In genomic region chr4:141654509-141654908, GRCm38 (mm10) we compare ENCODE assay signal across 23 mouse cellular contexts. TPM values are rescaled to one million over a fixed set of nuclear protein-coding genes. Genes with fewer than 3 reads are reported as not detected.
DNase-seq lines count a peak whose midpoint lies in the region; ATAC-seq lines count a peak whose summit lies in the region.
"Had no signal": no experiment of that assay in that cellular context is flagged by ENCODE, and none has a peak within 500 bp of the region (broad histone marks: within the 10 kb centered on the region; RNA-seq: fewer than 3 reads in every experiment).

No protein-coding gene starts in this region.

- intact Hi-C loops in heart, postnatal 14 days (cut with DNase I), result no loop called here

- no peak overlapping the region for H3K4me3 ChIP-seq in heart, embryonic 16.5 days (ENCODE audit: low read length)
- H3K4me3 ChIP-seq in midbrain, embryonic 15.5 days, result no peak overlapping the region
- H3K4me3 ChIP-seq in midbrain, embryonic 10.5 days, result no peak overlapping the region
- no peak overlapping the region for H3K4me3 ChIP-seq in hindbrain, embryonic 15.5 days
- no peak overlapping the region for H3K4me3 ChIP-seq in neural tube, embryonic 14.5 days (ENCODE audit: low read depth, low read length)
- H3K4me3 ChIP-seq: erythroblast, embryonic 14.5 days; limb, embryonic 15.5 days; stomach, embryonic 15.5 days had no signal

- no peaks in the 10 kb centered on the region for H3K9me3 ChIP-seq in heart, embryonic 16.5 days (replicated peaks; ENCODE audit: control insufficient read depth, low read length)
- no peaks in the 10 kb centered on the region for H3K9me3 ChIP-seq in midbrain, embryonic 15.5 days
- no peaks in the 10 kb centered on the region for H3K9me3 ChIP-seq in midbrain, embryonic 10.5 days (replicated peaks)
- no peaks in the 10 kb centered on the region for H3K9me3 ChIP-seq in hindbrain, embryonic 15.5 days
- no peaks in the 10 kb centered on the region for H3K9me3 ChIP-seq in neural tube, embryonic 14.5 days (ENCODE audit: control insufficient read depth, low read length)
- H3K9me3 ChIP-seq: limb, embryonic 15.5 days; stomach, embryonic 15.5 days had no signal

- no peaks in the 10 kb centered on the region for H3K36me3 ChIP-seq in heart, embryonic 16.5 days (ENCODE audit: control insufficient read depth, insufficient read depth)
- no peaks in the 10 kb centered on the region for H3K36me3 ChIP-seq in midbrain, embryonic 15.5 days (replicated peaks)
- H3K36me3 ChIP-seq in midbrain, embryonic 10.5 days, result peaks cover 65% of the 10 kb centered on the region
- peaks cover 13% of the 10 kb centered on the region; the same call in 1 of the 2 replicates for H3K36me3 ChIP-seq in hindbrain, embryonic 15.5 days
- peaks cover 4% of the 10 kb centered on the region; the same call in 1 of the 2 replicates for H3K36me3 ChIP-seq in neural tube, embryonic 14.5 days (ENCODE audit: control insufficient read depth, insufficient read depth, low read length)

- WGBS in heart, embryonic 16.5 days, result 70% methylated on average over 6 of the region's 6 CpGs
- 94% methylated on average over 6 of the region's 6 CpGs for WGBS in midbrain, embryonic 15.5 days
- WGBS in midbrain, embryonic 10.5 days, result 95% methylated on average over 6 of the region's 6 CpGs
- WGBS in hindbrain, embryonic 15.5 days, result 89% methylated on average over 6 of the region's 6 CpGs
- 84% methylated on average over 6 of the region's 6 CpGs for WGBS in neural tube, embryonic 14.5 days

- H3K27me3 ChIP-seq in heart, embryonic 16.5 days (ENCODE audit: control insufficient read depth, insufficient read depth, low read length), result no peaks in the 10 kb centered on the region
- no peaks in the 10 kb centered on the region for H3K27me3 ChIP-seq in midbrain, embryonic 15.5 days (replicated peaks)
- H3K27me3 ChIP-seq in midbrain, embryonic 10.5 days (ENCODE audit: low read depth, poor library complexity, severe bottlenecking), result no peaks in the 10 kb centered on the region
- no peaks in the 10 kb centered on the region for H3K27me3 ChIP-seq in hindbrain, embryonic 15.5 days
- no peaks in the 10 kb centered on the region for H3K27me3 ChIP-seq in neural tube, embryonic 14.5 days (ENCODE audit: control insufficient read depth, insufficient read depth, low read length)
- H3K27me3 ChIP-seq: limb, embryonic 15.5 days; stomach, embryonic 15.5 days had no signal

- no peak for ATAC-seq in heart, embryonic 16.5 days (replicated peaks; ENCODE audit: extremely low read depth, insufficient read depth, low FRiP score)
- no peak for ATAC-seq in midbrain, embryonic 15.5 days (replicated peaks)
- ATAC-seq in hindbrain, embryonic 15.5 days (ENCODE audit: low FRiP score, low read depth), result no peak
- ATAC-seq in neural tube, embryonic 14.5 days (ENCODE audit: low read depth), result no peak
- ATAC-seq: forebrain, embryonic 14.5 days had no signal

- H3K4me1 ChIP-seq in heart, embryonic 16.5 days (ENCODE audit: control insufficient read depth, insufficient read depth, low read length), result peaks cover 21% of the 10 kb centered on the region
- H3K4me1 ChIP-seq in midbrain, embryonic 15.5 days, result peaks cover 2% of the 10 kb centered on the region; the same call in 1 of the 2 replicates
- H3K4me1 ChIP-seq in midbrain, embryonic 10.5 days, result 0 out of 2 replicates have a peak, but pooled peaks cover 12% of the 10 kb centered on the region
- H3K4me1 ChIP-seq in hindbrain, embryonic 15.5 days (replicated peaks), result peaks cover 20% of the 10 kb centered on the region
- peaks cover 6% of the 10 kb centered on the region; the same call in 1 of the 2 replicates for H3K4me1 ChIP-seq in neural tube, embryonic 14.5 days (ENCODE audit: control insufficient read depth, insufficient read depth, low read length)
- H3K4me1 ChIP-seq: stomach, embryonic 15.5 days had no signal

- H3K27ac ChIP-seq in heart, embryonic 16.5 days (ENCODE audit: low read length), result peak overlapping the region; percentile 34; the same call in 1 of the 2 replicates
- peak overlapping the region; percentile 10; the same call in 1 of the 2 replicates for H3K27ac ChIP-seq in midbrain, embryonic 15.5 days
- H3K27ac ChIP-seq in midbrain, embryonic 10.5 days (replicated peaks), result no peak overlapping the region
- peak overlapping the region; percentile 46; the same call in 1 of the 2 replicates for H3K27ac ChIP-seq in hindbrain, embryonic 15.5 days (replicated peaks)
- H3K27ac ChIP-seq in neural tube, embryonic 14.5 days (ENCODE audit: low read depth, low read length), result peak overlapping the region; percentile 34; the same call in 1 of the 2 replicates
- H3K27ac ChIP-seq: stomach, embryonic 15.5 days had no signal

- H3K4me2 ChIP-seq in heart, embryonic 16.5 days (ENCODE audit: low read depth, low read length), result no peak overlapping the region
- H3K4me2 ChIP-seq in midbrain, embryonic 15.5 days, result no peak overlapping the region
- H3K4me2 ChIP-seq in hindbrain, embryonic 15.5 days, result no peak overlapping the region
- no peak overlapping the region for H3K4me2 ChIP-seq in neural tube, embryonic 14.5 days (ENCODE audit: low read depth, low read length)
- H3K4me2 ChIP-seq: heart, embryonic 11.5 days; limb, embryonic 15.5 days; stomach, embryonic 15.5 days had no signal

- no peak overlapping the region for H3K9ac ChIP-seq in heart, embryonic 16.5 days (ENCODE audit: low read length)
- H3K9ac ChIP-seq in midbrain, embryonic 15.5 days, result no peak overlapping the region
- H3K9ac ChIP-seq in hindbrain, embryonic 15.5 days, result no peak overlapping the region
- H3K9ac ChIP-seq in neural tube, embryonic 14.5 days (replicated peaks; ENCODE audit: low read depth, low read length), result no peak overlapping the region
- H3K9ac ChIP-seq: limb, embryonic 15.5 days; stomach, embryonic 15.5 days had no signal

- no peak for DNase-seq in heart, postnatal 14 days
- DNase-seq in midbrain, embryonic 10.5 days (ENCODE audit: low spot score), result no peak
- DNase-seq in urinary bladder, postnatal 4 days (ENCODE audit: low spot score in 2 of 2), result no peak
- DNase-seq: cerebellum, adult 8-10 months; gastrocnemius, postnatal 25 days; kidney, adult 2 months; kidney, postnatal 14 days; lung, postnatal 10 days; right cerebral cortex, postnatal 25 days had no signal

RNA-seq across cellular contexts. Expression of gene Plekhm2, which starts 10.2 kb away (rescaled TPM):
- 4.9 and 6.2 TPM in 2 replicates for polyA plus RNA-seq in heart, embryonic 16.5 days (2015; fragmentation: Nextera tagmentation; extraction: Ambion mirVana)
- 100 to 1,000 TPM; 101 to 103 TPM for total RNA-seq in heart, postnatal 14 days (2021)
- 9.7 and 10.7 TPM in 2 replicates for polyA plus RNA-seq in midbrain, embryonic 15.5 days (2015; fragmentation: Nextera tagmentation; extraction: Ambion mirVana)
- 2.9 and 4.2 TPM in 2 replicates for polyA plus RNA-seq in midbrain, embryonic 10.5 days (2016; fragmentation: Nextera tagmentation; extraction: Ambion mirVana)
- polyA plus RNA-seq in hindbrain, embryonic 15.5 days (2015; fragmentation: Nextera tagmentation; extraction: Ambion mirVana), result 8.2 and 9.9 TPM in 2 replicates
- 5.3 and 6.5 TPM in 2 replicates for polyA plus RNA-seq in neural tube, embryonic 14.5 days (2014; fragmentation: Nextera tagmentation; extraction: Ambion mirVana)

RNA-seq across cellular contexts. Expression of gene Slc25a34, which starts 30.9 kb away (rescaled TPM):
- 1.3 TPM in 2 replicates for polyA plus RNA-seq in heart, embryonic 16.5 days (2015; fragmentation: Nextera tagmentation; extraction: Ambion mirVana)
- 100 to 1,000 TPM; 121 TPM for total RNA-seq in heart, postnatal 14 days (2021)
- polyA plus RNA-seq in midbrain, embryonic 15.5 days (2015; fragmentation: Nextera tagmentation; extraction: Ambion mirVana), result 0.26 and 0.61 TPM in 2 replicates
- 0.05 TPM in 1 of 2 replicates, not detected in the other for polyA plus RNA-seq in midbrain, embryonic 10.5 days (2016; fragmentation: Nextera tagmentation; extraction: Ambion mirVana)
- polyA plus RNA-seq in hindbrain, embryonic 15.5 days (2015; fragmentation: Nextera tagmentation; extraction: Ambion mirVana), result 0.19 and 0.28 TPM in 2 replicates
- polyA plus RNA-seq in neural tube, embryonic 14.5 days (2014; fragmentation: Nextera tagmentation; extraction: Ambion mirVana), result not detected in 2 replicates
- total RNA-seq: megakaryocyte, adult 5-6 weeks had no signal
- polyA plus RNA-seq: erythroblast, embryonic 14.5 days; forebrain, embryonic 14.5 days; heart, embryonic 11.5 days; thymus, postnatal 0 days had no signal

RNA-seq across cellular contexts. Expression of gene Rsc1a1, which starts 30.9 kb away (rescaled TPM):
- polyA plus RNA-seq in heart, embryonic 16.5 days (2015; fragmentation: Nextera tagmentation; extraction: Ambion mirVana), result 0.21 TPM in 1 of 2 replicates, not detected in the other
- not detected for total RNA-seq in heart, postnatal 14 days (2021)
- 0.49 and 0.53 TPM in 2 replicates for polyA plus RNA-seq in midbrain, embryonic 15.5 days (2015; fragmentation: Nextera tagmentation; extraction: Ambion mirVana)
- 2.2 and 2.4 TPM in 2 replicates for polyA plus RNA-seq in midbrain, embryonic 10.5 days (2016; fragmentation: Nextera tagmentation; extraction: Ambion mirVana)
- polyA plus RNA-seq in hindbrain, embryonic 15.5 days (2015; fragmentation: Nextera tagmentation; extraction: Ambion mirVana), result 0.51 TPM in 1 of 2 replicates, not detected in the other
- polyA plus RNA-seq in neural tube, embryonic 14.5 days (2014; fragmentation: Nextera tagmentation; extraction: Ambion mirVana), result 0.82 and 0.83 TPM in 2 replicates
- total RNA-seq: adrenal gland, adult 18-20 months; left cerebral cortex, adult 18-20 months had no signal
- polyA plus RNA-seq: liver, embryonic 16.5 days; stomach, embryonic 15.5 days; thymus, postnatal 0 days had no signal

RNA-seq across cellular contexts. Expression of gene Tmem82, which starts 36.1 kb away (rescaled TPM):
- polyA plus RNA-seq in heart, embryonic 16.5 days (2015; fragmentation: Nextera tagmentation; extraction: Ambion mirVana), result 1.1 and 1.7 TPM in 2 replicates
- 10 to 100 TPM; 30.1 to 35.4 TPM for total RNA-seq in heart, postnatal 14 days (2021)
- polyA plus RNA-seq in midbrain, embryonic 15.5 days (2015; fragmentation: Nextera tagmentation; extraction: Ambion mirVana), result 0.32 and 0.65 TPM in 2 replicates
- polyA plus RNA-seq in midbrain, embryonic 10.5 days (2016; fragmentation: Nextera tagmentation; extraction: Ambion mirVana), result 0.98 and 1.3 TPM in 2 replicates
- 0.36 and 0.58 TPM in 2 replicates for polyA plus RNA-seq in hindbrain, embryonic 15.5 days (2015; fragmentation: Nextera tagmentation; extraction: Ambion mirVana)
- polyA plus RNA-seq in neural tube, embryonic 14.5 days (2014; fragmentation: Nextera tagmentation; extraction: Ambion mirVana), result 0.12 and 0.26 TPM in 2 replicates
- polyA plus RNA-seq: forebrain, embryonic 14.5 days had no signal

RNA-seq across cellular contexts. Expression of gene Fblim1, which starts 48.6 kb away (rescaled TPM):
- 46.9 and 49.7 TPM in 2 replicates for polyA plus RNA-seq in heart, embryonic 16.5 days (2015; fragmentation: Nextera tagmentation; extraction: Ambion mirVana)
- 100 to 1,000 TPM; 299 to 338 TPM for total RNA-seq in heart, postnatal 14 days (2021)
- polyA plus RNA-seq in midbrain, embryonic 15.5 days (2015; fragmentation: Nextera tagmentation; extraction: Ambion mirVana), result 35.2 and 41.0 TPM in 2 replicates
- polyA plus RNA-seq in midbrain, embryonic 10.5 days (2016; fragmentation: Nextera tagmentation; extraction: Ambion mirVana), result 24.5 and 27.5 TPM in 2 replicates
- 37.7 and 49.9 TPM in 2 replicates for polyA plus RNA-seq in hindbrain, embryonic 15.5 days (2015; fragmentation: Nextera tagmentation; extraction: Ambion mirVana)
- 29.1 and 32.9 TPM in 2 replicates for polyA plus RNA-seq in neural tube, embryonic 14.5 days (2014; fragmentation: Nextera tagmentation; extraction: Ambion mirVana)
- total RNA-seq: megakaryocyte, adult 5-6 weeks had no signal
